Mouse (Mus musculus) heart, adult 2 months (tissue): ENCODE results near the gene Mef2c.

Experiments used
- CTCF ChIP-seq: fragments of 200-600 bp; IDR thresholded peaks from 2 replicates; pipeline ENCODE4 v1.8.1; 2022; ENCODE audit warnings: antibody characterized with exemption, mild to moderate bottlenecking, moderate library complexity
- EP300 ChIP-seq: fragments of 200-500 bp; IDR thresholded peaks from 2 replicates; pipeline ENCODE4 v1.6.1; 2011; ENCODE audit warnings: low read depth, low read length, control low read depth; ENCODE audit not compliant: insufficient read depth

DNA sequence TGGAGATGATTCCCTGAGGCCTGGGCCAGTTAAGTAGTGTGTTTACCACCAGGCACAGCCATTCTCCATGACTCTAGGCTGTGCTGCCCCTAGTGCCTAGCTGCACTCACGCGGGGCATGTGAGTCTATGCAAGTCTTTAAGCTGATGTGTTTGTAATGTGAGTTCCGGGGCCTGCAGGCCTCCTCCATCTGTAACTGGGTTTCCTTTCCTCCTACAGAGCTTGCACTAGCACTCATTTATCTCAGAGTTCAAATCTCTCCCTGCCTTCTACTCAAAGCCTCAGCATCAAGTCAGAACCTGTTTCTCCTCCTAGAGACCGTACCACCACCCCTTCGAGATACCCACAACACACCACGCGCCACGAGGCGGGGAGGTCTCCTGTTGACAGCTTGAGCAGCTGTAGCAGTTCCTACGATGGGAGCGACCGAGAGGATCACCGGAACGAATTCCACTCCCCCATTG is 158.3 kb downstream of the Mef2c start:
- no peak for TF ChIP-seq EP300
- no peak for TF ChIP-seq CTCF
